Mouse (Mus musculus): ENCODE results near the gene Fth1. TPM values are rescaled to one million over a fixed set of nuclear protein-coding genes. Genes with fewer than 3 reads are reported as not detected.

Fth1 gene
- total RNA-seq, 2 experiments from 2014 or later = 1,213 to 1,248 TPM

- peak; percentile 89 for DNase-seq
- intact Hi-C loops (cut with DNase I) = no loop called here
These were observed 37.5 kb downstream of the Fth1 start for GRCm38 (mm10) chr19:10017637-10018526.

GRCm38 (mm10) chr19:10018527-10018818 is 38.1 kb downstream of the Fth1 start:
- intact Hi-C loops (cut with DNase I) = no loop called here
- DNase-seq = no peak

GRCm38 (mm10) chr19:10019214-10019760 is 38.9 kb downstream of the Fth1 start:
- intact Hi-C loops (cut with DNase I) = no loop called here
- no peak for DNase-seq

- DNase-seq = no peak
- intact Hi-C loops (cut with DNase I) = no loop called here
These were observed 41.6 kb downstream of the Fth1 start for GRCm38 (mm10) chr19:10021981-10022380.

- peak; percentile 26 for DNase-seq
- intact Hi-C loops (cut with DNase I) = no loop called here
These were observed 42.3 kb downstream of the Fth1 start for GRCm38 (mm10) chr19:10022414-10023303.

- DNase-seq = no peak
- intact Hi-C loops (cut with DNase I) = no loop called here
These were observed 42.9 kb downstream of the Fth1 start for GRCm38 (mm10) chr19:10023304-10023758.

- intact Hi-C loops (cut with DNase I) = no loop called here
- DNase-seq = peak; percentile 71
These were observed 44.9 kb downstream of the Fth1 start for GRCm38 (mm10) chr19:10025169-10025875.

- no peak for DNase-seq
- intact Hi-C loops (cut with DNase I) = loop anchor here (5.0 kb wide), 1 partner anchor 107 kb away; no protein-coding TSS in a partner anchor
These were observed 49.3 kb downstream of the Fth1 start for GRCm38 (mm10) chr19:10029746-10030145.

GRCm38 (mm10) chr19:10033211-10033973 is 53.0 kb downstream of the Fth1 start:
- intact Hi-C loops (cut with DNase I) = loop anchor here (5.0 kb wide), 1 partner anchor 111 kb away; no protein-coding TSS in a partner anchor
- DNase-seq = peak; percentile 52

- DNase-seq = no peak
- intact Hi-C loops (cut with DNase I) = loop anchor here (2.0 to 5.0 kb wide), 2 partner anchors 32 to 112 kb away; no protein-coding TSS in a partner anchor
These were observed 54.0 kb downstream of the Fth1 start for GRCm38 (mm10) chr19:10034356-10034755.

Other genes with a start within 250 kb of the Fth1 start
- gene Scgb2a2, start 133.0 kb upstream of the Fth1 start, total RNA-seq (2021) = not detected
- gene Incenp, start 81.0 kb upstream of the Fth1 start, total RNA-seq (2021) = 10 to 100 TPM; 27.2 to 30.8 TPM
- gene Best1, start 21.0 kb downstream of the Fth1 start, total RNA-seq (2021) = 1 to 10 TPM; 1.7 to 2.1 TPM
- gene Rab3il1, start 21.1 kb downstream of the Fth1 start, total RNA-seq (2021) = 10 to 100 TPM; 12.9 to 14.9 TPM
- 10 to 100 TPM; 52.8 to 60.4 TPM for gene Fads3, start 61.0 kb downstream of the Fth1 start, total RNA-seq (2021)
- 100 to 1,000 TPM; 220 to 236 TPM for gene Fads2, start 121.1 kb downstream of the Fth1 start, total RNA-seq (2021)
- gene Fads1, start 202.3 kb downstream of the Fth1 start, total RNA-seq (2021) = 100 to 1,000 TPM; 149 to 158 TPM
- 100 to 1,000 TPM; 105 to 114 TPM for gene Tmem258, start 223.4 kb downstream of the Fth1 start, total RNA-seq (2021)
- gene Fen1, start 223.6 kb downstream of the Fth1 start, total RNA-seq (2021) = 10 to 100 TPM; 11.7 to 11.9 TPM

Data from left cerebral cortex, postnatal 4 days (tissue).